Mouse (Mus musculus): ENCODE measurements around the gene Aup1.

The Aup1 gene

GRCm38 (mm10) chr6:83069488-83070246 lies 15.3 kb downstream of the Aup1 start:
- DNase-seq (ENCODE audit: low spot score), result no peak

DNA sequence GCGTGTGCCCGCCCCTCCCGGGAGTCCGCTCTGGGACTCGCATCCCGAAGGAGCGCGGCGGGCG lies 15.8 kb downstream of the Aup1 start, which contains the start of gene Tlx2:
Gene Tlx2, minus strand, starts transcription at position 47 of the 64 bp plus-strand sequence.
- DNase-seq (ENCODE audit: low spot score), result no peak

DNA sequence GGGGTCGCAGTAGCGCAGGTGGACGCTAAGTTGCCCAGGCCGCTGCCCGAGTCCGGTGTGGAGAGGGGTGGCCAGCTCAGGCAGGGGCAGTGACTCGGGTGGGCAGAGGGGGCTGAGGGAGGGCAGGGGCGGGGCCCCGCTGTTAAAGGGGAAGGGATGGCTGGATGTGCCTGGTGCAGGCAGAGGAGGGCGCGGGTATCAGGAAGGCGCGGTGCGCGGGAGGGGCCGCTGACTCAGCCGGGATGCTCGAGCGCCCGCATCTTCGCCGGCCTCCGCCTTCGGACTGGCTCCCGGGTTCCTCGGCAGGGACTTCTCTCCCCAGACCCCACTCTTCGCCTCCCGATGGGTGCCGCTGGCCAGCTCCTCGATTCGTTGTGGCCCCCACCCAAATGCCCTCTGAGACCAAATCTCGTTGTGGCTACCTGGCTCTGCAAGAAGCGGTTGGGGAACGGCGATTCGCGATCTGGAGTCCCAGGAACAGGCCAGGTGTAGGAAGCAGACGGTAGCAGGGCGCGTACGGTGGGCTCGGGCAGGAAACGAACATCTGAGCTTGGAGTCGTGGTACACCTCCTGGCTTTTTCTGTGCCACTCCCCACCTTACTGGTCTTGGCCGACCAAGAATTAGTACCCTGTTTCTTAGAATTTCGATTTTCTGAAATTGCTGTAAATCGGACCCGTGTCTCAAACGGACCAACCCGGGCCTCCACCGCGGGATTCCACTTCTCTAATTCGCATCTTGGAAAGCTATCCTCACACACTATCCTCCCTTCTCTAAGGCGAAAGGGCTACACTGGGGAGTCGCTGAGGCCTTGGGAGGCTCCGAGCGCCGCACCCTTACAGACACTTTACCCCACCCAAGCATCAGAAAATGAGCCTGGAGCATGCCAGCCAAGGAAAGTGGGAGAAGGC lies 16.2 kb downstream of the Aup1 start:
- DNase-seq (ENCODE audit: low spot score), result no peak

GRCm38 (mm10) chr6:83071220-83071619 lies 16.9 kb downstream of the Aup1 start:
- no peak for DNase-seq (ENCODE audit: low spot score)

- no peak for DNase-seq (ENCODE audit: low spot score)
Observed at GRCm38 (mm10) chr6:83074979-83075378, 20.7 kb downstream of the Aup1 start.

DNA sequence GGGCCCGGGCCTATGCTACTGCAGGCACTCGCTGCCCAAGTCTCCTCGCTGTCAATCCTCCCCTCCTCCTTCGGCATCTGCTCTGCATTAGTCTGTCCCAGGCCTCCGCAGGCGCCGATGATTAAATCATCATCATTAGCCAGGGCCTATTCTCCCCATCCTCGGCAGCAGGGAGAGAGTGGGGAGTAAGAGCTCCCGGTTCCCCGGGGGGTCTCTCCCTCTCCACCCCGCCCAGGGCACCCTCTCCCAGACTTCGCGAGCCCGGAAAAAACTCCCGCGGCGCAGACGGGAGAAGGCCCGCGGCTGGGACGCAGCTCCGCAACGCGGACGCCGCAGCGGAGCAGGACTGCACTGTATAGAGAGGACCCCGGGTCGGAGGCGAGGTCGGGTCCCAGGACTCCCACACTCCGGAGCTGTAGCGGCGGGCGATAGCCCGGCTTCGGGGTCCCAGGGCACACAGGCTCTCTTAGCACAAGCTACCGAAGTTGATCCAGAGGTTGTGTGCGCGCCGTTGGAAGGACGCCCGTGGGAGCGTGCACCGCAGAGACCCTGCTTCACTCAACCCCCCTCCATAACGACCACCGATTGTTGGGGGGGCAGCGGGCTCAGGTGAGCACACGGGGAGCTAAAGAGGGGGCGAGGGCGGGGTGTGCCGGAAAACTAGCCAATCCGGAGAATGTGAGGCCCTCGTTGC lies 23.5 kb downstream of the Aup1 start, which contains the start of gene Pcgf1:
Gene Pcgf1, plus strand, starts transcription at position 240 of the 694 bp plus-strand sequence.
- DNase-seq (ENCODE audit: low spot score), result peak; percentile 18

DNA sequence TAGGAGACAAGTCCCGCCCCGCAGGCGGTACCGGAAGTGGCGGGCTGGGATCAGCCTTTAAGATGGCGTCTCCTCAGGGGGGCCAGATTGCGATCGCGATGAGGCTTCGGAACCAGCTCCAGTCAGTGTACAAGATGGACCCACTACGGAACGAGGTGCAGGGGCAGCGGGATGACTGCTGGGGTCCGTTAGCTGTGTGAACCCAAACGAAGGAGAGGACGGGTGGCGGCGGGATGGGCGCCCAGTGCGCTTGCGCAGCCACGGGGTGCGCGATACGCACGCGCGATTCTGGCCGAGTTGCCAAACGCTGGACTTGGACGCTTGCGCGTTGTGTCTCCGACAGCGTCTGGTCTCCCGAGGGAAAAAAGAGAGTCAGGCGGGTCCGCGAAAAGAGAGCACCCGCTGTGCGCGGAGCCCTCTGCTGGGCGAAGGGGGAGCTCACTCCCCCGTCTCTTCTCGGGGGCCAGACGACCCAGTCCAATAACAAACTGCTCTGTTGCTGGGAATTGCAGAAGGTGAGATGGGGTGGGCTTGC lies 24.1 kb downstream of the Aup1 start:
- DNase-seq (ENCODE audit: low spot score), result peak; percentile 99

DNA sequence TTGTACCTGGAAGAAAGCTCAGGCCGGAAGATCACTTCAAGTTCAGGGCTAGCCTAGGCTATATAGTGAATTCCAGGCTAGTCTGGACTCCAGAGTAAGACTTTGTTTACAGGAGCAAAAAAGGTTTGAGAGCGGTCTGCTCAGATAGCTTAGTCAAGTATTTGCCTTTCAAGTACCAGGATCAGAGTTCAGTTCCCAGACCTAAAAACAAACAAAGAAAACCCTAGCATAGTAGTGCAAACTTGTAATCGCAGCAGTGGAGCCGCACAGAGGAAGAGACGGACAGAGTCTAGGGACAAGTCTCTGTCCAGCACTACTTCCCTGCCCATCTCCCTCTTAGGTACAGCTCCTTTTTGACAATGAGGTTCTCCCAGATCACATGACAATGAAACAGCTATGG lies 25.9 kb downstream of the Aup1 start:
- DNase-seq (ENCODE audit: low spot score), result no peak

GRCm38 (mm10) chr6:83083497-83083896 lies 29.2 kb downstream of the Aup1 start:
- DNase-seq (ENCODE audit: low spot score), result no peak

- no peak for DNase-seq (ENCODE audit: low spot score)
Observed at GRCm38 (mm10) chr6:83084477-83084876, 30.2 kb downstream of the Aup1 start.

GRCm38 (mm10) chr6:83086121-83087035 lies 32.1 kb downstream of the Aup1 start, which contains the start of gene Lbx2:
Gene Lbx2 (plus strand): TSS chr6:83086367.
- no peak for DNase-seq (ENCODE audit: low spot score)

- DNase-seq (ENCODE audit: low spot score), result peak; percentile 30
Observed at GRCm38 (mm10) chr6:83087205-83087925, 33.0 kb downstream of the Aup1 start.

DNA sequence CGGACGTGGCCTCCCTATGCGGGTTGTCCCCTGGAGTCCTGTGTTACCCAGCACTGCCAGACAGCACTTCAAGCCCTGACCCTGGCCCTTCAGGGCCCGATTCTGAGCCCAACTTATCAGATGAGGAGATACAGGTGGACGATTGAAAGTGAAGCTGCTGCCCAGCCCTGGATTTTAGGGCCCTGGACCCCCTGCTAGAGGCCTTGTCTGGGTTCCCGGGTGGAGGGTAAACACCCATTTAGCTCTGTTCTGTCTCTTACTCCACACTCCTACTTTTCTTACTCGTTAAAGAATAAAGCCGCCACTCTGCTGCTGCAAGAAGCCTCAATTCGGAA lies 33.6 kb downstream of the Aup1 start:
- no peak for DNase-seq (ENCODE audit: low spot score)

GRCm38 (mm10) chr6:83092416-83093127 lies 38.3 kb downstream of the Aup1 start:
- DNase-seq (ENCODE audit: low spot score), result no peak

GRCm38 (mm10) chr6:83095968-83096367 lies 41.6 kb downstream of the Aup1 start:
- DNase-seq (ENCODE audit: low spot score), result no peak

DNA sequence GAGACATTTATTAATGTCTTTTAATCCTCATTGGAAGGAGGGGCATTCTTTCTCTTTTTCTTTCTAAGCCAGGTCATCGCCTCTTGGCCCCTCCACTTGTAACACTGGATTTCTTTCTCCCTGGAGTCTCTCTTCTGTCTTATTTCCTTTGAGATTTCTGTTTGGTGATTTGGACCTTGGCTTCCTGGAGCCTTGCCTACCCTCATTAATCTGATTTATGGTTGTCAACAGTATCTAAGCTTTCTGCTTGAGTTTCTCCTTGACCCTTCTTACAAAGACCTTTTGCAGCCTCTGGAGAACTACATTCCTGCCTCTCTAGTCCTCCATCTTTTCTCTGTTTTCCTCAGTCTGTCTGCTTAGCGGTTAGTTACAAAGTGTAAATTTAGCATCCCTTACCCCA lies 44.1 kb downstream of the Aup1 start:
- no peak for DNase-seq (ENCODE audit: low spot score)

DNA sequence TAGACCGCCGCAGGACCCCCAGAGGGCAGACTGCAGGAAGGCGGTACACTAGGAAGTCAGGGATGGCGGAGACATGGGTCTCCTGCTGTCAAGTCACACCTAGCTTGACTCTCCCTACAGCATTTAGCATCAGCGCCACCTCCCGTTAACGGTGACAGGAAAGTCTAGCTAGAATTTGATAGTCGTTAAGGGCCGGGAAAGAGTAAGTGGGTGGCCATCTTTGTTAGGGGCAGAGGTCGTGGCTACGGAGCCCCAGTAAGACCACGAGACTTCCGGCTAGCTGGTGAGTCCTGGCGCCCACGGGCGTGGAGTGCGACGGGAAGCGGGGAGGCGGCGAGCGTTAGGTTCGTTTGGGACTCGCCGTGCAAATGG lies 47.0 kb downstream of the Aup1 start, which contains the start of the genes Ccdc142 and Gm42688:
Gene Ccdc142, plus strand, starts transcription at position 286 of the 372 bp plus-strand sequence.
Gene Gm42688, plus strand, starts transcription at position 302 of the 372 bp plus-strand sequence.
- peak; percentile 96 for DNase-seq (ENCODE audit: low spot score)

DNA sequence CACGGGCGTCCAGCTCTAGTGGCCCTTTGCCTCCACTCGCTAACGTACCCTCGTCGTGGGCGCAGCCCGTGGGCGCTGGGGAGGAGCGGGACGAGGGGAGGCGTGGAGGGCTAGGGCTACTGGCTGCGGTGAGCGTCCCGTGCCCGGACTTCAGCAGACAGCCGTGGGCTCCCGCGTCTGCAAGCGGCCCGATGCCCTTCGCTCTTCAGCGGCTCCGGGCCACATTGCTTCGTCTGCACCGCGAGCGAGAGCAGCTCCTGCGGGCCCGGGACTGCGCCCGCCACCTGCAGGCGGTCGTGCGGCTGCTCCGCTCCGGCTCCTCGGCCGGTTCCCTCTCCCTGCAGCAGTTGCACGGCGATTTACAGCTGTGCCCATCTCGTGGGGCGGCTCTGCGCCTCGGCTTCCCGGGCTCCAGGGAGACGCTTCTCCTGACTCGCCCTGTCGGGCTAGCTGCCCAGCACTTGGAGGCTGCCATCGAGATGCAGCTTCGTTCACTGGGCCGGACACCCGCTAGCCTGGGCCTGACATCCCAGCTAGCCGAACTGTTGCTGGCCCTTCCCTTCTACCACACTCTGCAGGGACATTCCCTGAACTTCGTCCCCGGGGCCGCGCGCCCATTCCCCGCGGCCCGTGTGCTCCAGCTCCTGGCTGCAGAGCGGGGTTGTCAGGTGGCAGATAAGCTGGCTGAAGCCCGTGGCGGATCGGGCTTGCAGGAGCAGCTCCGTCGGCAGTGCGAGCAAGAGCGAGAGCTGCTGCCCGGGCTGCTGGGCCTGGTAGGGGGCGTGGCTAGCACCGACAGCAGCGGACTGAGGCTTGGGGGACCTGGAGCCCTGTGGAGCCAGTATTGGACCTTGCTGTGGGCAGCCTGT lies 47.6 kb downstream of the Aup1 start:
- DNase-seq (ENCODE audit: low spot score), result no peak

DNA sequence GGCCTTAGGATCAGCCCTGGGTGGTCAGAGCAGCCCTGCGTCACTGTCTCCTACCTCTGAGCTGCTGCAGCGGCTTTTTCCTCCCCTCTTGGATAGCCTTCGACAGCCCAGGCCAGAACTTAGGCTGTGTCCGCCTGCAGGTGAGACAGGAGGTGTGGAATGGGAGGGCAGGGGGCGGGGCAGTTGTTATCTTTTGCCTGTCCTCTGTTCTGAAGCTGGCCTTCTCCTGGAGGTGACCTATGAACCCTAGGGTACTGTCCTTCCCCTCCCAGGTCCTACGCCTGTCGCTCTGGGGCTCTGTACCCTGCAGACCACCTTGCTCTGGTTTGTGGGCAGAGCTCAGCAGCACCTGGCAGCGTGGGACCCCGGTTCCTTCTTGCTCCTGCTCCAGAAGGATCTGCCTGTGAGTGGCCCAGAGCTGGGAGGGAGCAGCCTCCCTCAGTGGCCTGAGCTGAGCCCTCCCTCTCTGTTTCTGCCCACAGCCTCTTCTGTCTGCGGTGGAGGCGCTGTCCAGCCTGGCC lies 48.9 kb downstream of the Aup1 start:
- DNase-seq (ENCODE audit: low spot score), result no peak

Measured in lung, postnatal 25 days (tissue).